Mouse (Mus musculus): ENCODE data around the gene Bcl2a1b.

The Bcl2a1b gene

DNA sequence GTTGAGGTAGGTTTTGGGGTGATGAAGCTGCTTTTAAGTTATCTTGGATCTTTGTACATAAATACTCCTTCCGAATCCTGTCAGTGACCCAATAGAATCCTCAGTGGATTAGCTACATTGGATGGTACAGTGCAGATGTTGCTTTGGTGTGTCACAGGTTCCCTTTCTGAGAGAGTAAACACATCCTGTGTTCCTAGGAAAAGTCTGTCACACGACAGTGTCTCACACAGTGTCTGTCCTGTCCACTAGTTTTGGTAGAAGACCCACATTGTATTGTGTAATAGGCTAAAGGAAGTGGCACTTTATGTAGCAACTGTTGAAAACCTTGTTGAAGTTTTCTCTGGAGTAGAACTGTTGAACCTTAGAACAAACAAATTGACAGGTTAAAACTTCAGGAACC, 54.4 kb downstream of the Bcl2a1b start:
- no peak for DNase-seq

- DNase-seq, result no peak
Observed at GRCm38 (mm10) chr9:89256556-89257335, 57.7 kb downstream of the Bcl2a1b start.

Data from cerebellum, adult 8-10 months (tissue).